Mouse (Mus musculus): ENCODE measurements around the gene Dync1li1.

Gene Dync1li1

GRCm38 (mm10) chr9:114688252-114688952 lies at the start of gene Dync1li1:
Dync1li1 (plus strand) TSS chr9:114688790.
- peak; percentile 92 for DNase-seq (ENCODE audit: low read depth, low spot score)

- DNase-seq (ENCODE audit: low read depth, low spot score): no peak
Observed at GRCm38 (mm10) chr9:114639186-114639748, 49.3 kb upstream of the Dync1li1 start.

GRCm38 (mm10) chr9:114639839-114640646 lies 48.5 kb upstream of the Dync1li1 start, which contains the start of gene Cnot10:
Cnot10 (minus strand) TSS chr9:114640184.
- peak; percentile 97 for DNase-seq (ENCODE audit: low read depth, low spot score)

- DNase-seq (ENCODE audit: low read depth, low spot score): no peak
Observed at GRCm38 (mm10) chr9:114646556-114647505, 41.8 kb upstream of the Dync1li1 start.

- DNase-seq (ENCODE audit: low read depth, low spot score): no peak
Observed at GRCm38 (mm10) chr9:114647506-114648432, 40.8 kb upstream of the Dync1li1 start.

- DNase-seq (ENCODE audit: low read depth, low spot score): peak; percentile 46
Observed at GRCm38 (mm10) chr9:114648472-114648871, 40.1 kb upstream of the Dync1li1 start.

- DNase-seq (ENCODE audit: low read depth, low spot score): no peak
Observed at GRCm38 (mm10) chr9:114649371-114649770, 39.2 kb upstream of the Dync1li1 start.

- DNase-seq (ENCODE audit: low read depth, low spot score): no peak
Observed at GRCm38 (mm10) chr9:114650938-114651634, 37.5 kb upstream of the Dync1li1 start.

- DNase-seq (ENCODE audit: low read depth, low spot score): no peak
Observed at GRCm38 (mm10) chr9:114655356-114655755, 33.2 kb upstream of the Dync1li1 start.

GRCm38 (mm10) chr9:114656701-114657100 lies 31.9 kb upstream of the Dync1li1 start:
- no peak for DNase-seq (ENCODE audit: low read depth, low spot score)

- no peak for DNase-seq (ENCODE audit: low read depth, low spot score)
Observed at GRCm38 (mm10) chr9:114660506-114660905, 28.1 kb upstream of the Dync1li1 start.

GRCm38 (mm10) chr9:114660983-114661382 lies 27.6 kb upstream of the Dync1li1 start:
- DNase-seq (ENCODE audit: low read depth, low spot score): no peak

GRCm38 (mm10) chr9:114661991-114662390 lies 26.6 kb upstream of the Dync1li1 start:
- DNase-seq (ENCODE audit: low read depth, low spot score): peak; percentile 90

GRCm38 (mm10) chr9:114663782-114664181 lies 24.8 kb upstream of the Dync1li1 start:
- no peak for DNase-seq (ENCODE audit: low read depth, low spot score)

- DNase-seq (ENCODE audit: low read depth, low spot score): no peak
Observed at GRCm38 (mm10) chr9:114666858-114667257, 21.7 kb upstream of the Dync1li1 start.

GRCm38 (mm10) chr9:114668047-114668446 lies 20.5 kb upstream of the Dync1li1 start:
- DNase-seq (ENCODE audit: low read depth, low spot score): no peak

GRCm38 (mm10) chr9:114669011-114669410 lies 19.6 kb upstream of the Dync1li1 start:
- DNase-seq (ENCODE audit: low read depth, low spot score): no peak

- no peak for DNase-seq (ENCODE audit: low read depth, low spot score)
Observed at GRCm38 (mm10) chr9:114671946-114672345, 16.6 kb upstream of the Dync1li1 start.
